Mouse (Mus musculus): ENCODE results near the gene Gusb.
"Not testable (repeated sequence)": the region's sequence is repeated elsewhere in the genome, so short reads cannot be mapped to it uniquely, and the experiment has no call there.

Gusb gene

GRCm38 (mm10) chr5:130002301-130003146, at the start of gene Gusb:
Gusb (minus strand) TSS chr5:130003049.
- DNase-seq (ENCODE audit: low spot score), result peak; percentile 82

GRCm38 (mm10) chr5:130052510-130052909, 49.7 kb upstream of the Gusb start:
- no peak for DNase-seq (ENCODE audit: low spot score)

- no peak for DNase-seq (ENCODE audit: low spot score)
Measured at GRCm38 (mm10) chr5:130051073-130051860, 48.4 kb upstream of the Gusb start.

GRCm38 (mm10) chr5:130050416-130050815, 47.6 kb upstream of the Gusb start:
- DNase-seq (ENCODE audit: low spot score), result no peak

- no peak for DNase-seq (ENCODE audit: low spot score)
Measured at GRCm38 (mm10) chr5:130048786-130049520, 46.1 kb upstream of the Gusb start.

GRCm38 (mm10) chr5:130047013-130047412, 44.2 kb upstream of the Gusb start:
- no peak for DNase-seq (ENCODE audit: low spot score)

GRCm38 (mm10) chr5:130046589-130046988, 43.7 kb upstream of the Gusb start:
- no peak for DNase-seq (ENCODE audit: low spot score)

GRCm38 (mm10) chr5:130046100-130046499, 43.3 kb upstream of the Gusb start:
- no peak for DNase-seq (ENCODE audit: low spot score)

- DNase-seq (ENCODE audit: low spot score), result peak; percentile 74
Measured at GRCm38 (mm10) chr5:130044201-130044695, 41.4 kb upstream of the Gusb start.

- no peak for DNase-seq (ENCODE audit: low spot score)
Measured at GRCm38 (mm10) chr5:130043741-130044140, 40.9 kb upstream of the Gusb start.

- no peak for DNase-seq (ENCODE audit: low spot score)
Measured at GRCm38 (mm10) chr5:130041262-130041661, 38.4 kb upstream of the Gusb start.

GRCm38 (mm10) chr5:130040797-130041196, 37.9 kb upstream of the Gusb start:
- no peak for DNase-seq (ENCODE audit: low spot score)

GRCm38 (mm10) chr5:130037752-130038455, 35.1 kb upstream of the Gusb start:
- DNase-seq (ENCODE audit: low spot score), result peak; percentile 75

GRCm38 (mm10) chr5:130036300-130036699, 33.5 kb upstream of the Gusb start:
- DNase-seq (ENCODE audit: low spot score), result not testable (repeated sequence)

GRCm38 (mm10) chr5:130033869-130034268, 31.0 kb upstream of the Gusb start:
- no peak for DNase-seq (ENCODE audit: low spot score)

GRCm38 (mm10) chr5:130031410-130032390, 28.9 kb upstream of the Gusb start:
- DNase-seq (ENCODE audit: low spot score), result no peak

- DNase-seq (ENCODE audit: low spot score), result peak; percentile 85
Measured at GRCm38 (mm10) chr5:130029142-130029897, 26.5 kb upstream of the Gusb start, which contains the start of the genes Asl and Crcp. Asl (minus strand) TSS chr5:130029247. Crcp (plus strand) TSS chr5:130029290.

GRCm38 (mm10) chr5:130027696-130028095, 24.8 kb upstream of the Gusb start:
- DNase-seq (ENCODE audit: low spot score), result no peak

- DNase-seq (ENCODE audit: low spot score), result no peak
Measured at GRCm38 (mm10) chr5:130027134-130027533, 24.3 kb upstream of the Gusb start.
